ENCODE assay signal across 9 mouse cellular contexts in genomic region chr12:64817056-64817810, GRCm38 (mm10).
DNase-seq lines count a peak whose midpoint lies in the region; ATAC-seq and TF ChIP-seq lines count a peak whose summit lies in the region.
"Had no signal": no experiment of that assay in that cellular context is flagged by ENCODE, and none has a peak within 500 bp of the region (broad histone marks: within the 10 kb centered on the region; RNA-seq: fewer than 3 reads in every experiment).

No protein-coding gene starts in this region.

- no peaks in the 10 kb centered on the region for H3K36me3 ChIP-seq in heart, embryonic 12.5 days
- H3K36me3 ChIP-seq: liver, embryonic 15.5 days had no signal

- peak; percentile 94 for DNase-seq in heart, adult 11 months
- DNase-seq in ovary, postnatal 36 days (ENCODE audit: low spot score) = peak; percentile 38
- no peak for DNase-seq in ovary, postnatal 10 days (ENCODE audit: low spot score)
- peak; percentile 18 for DNase-seq in forelimb bud, embryonic 11.5 days (ENCODE audit: low read depth, low spot score)
- no peak for DNase-seq in spleen, postnatal 10 days (ENCODE audit: low spot score in 2 of 2)
- no peak for DNase-seq in lung, adult 2 months

- no peak for TF ChIP-seq CTCF in lung, adult 2 months (IDR thresholded peaks at IDR 0.05; ENCODE audit: insufficient read depth, low read length)

- no peak for TF ChIP-seq POLR2A in lung, adult 2 months (IDR thresholded peaks at IDR 0.05; ENCODE audit: borderline replicate concordance, extremely low read depth, low read depth, low read length)

- no peak overlapping the region for H3K27ac ChIP-seq in heart, embryonic 12.5 days (ENCODE audit: poor library complexity, severe bottlenecking)
- H3K27ac ChIP-seq: liver, embryonic 15.5 days had no signal

- no peak overlapping the region for H3K4me2 ChIP-seq in heart, embryonic 12.5 days
- H3K4me2 ChIP-seq: liver, embryonic 15.5 days had no signal

- no peaks in the 10 kb centered on the region for H3K27me3 ChIP-seq in heart, embryonic 12.5 days (replicated peaks)
- H3K27me3 ChIP-seq: liver, embryonic 15.5 days had no signal

- H3K9me3 ChIP-seq in heart, embryonic 12.5 days (replicated peaks) = no peaks in the 10 kb centered on the region
- H3K9me3 ChIP-seq: liver, embryonic 15.5 days had no signal

- no peak for ATAC-seq in heart, embryonic 12.5 days (ENCODE audit: insufficient number of reproducible peaks, low FRiP score)
- ATAC-seq in megakaryocyte progenitor cell, adult 5-6 weeks (replicated peaks; ENCODE audit: poor library complexity) = 0 out of 2 replicates have a peak, but pooled peaks have one; percentile 52

- WGBS in heart, embryonic 12.5 days = 42% methylated on average over 9 of the region's 9 CpGs
- WGBS in lung, adult 2 months = 47% methylated on average over 9 of the region's 9 CpGs

- H3K9ac ChIP-seq in heart, embryonic 12.5 days = no peak overlapping the region
- H3K9ac ChIP-seq: liver, embryonic 15.5 days had no signal

- 0 out of 2 replicates have a peak, but pooled peaks cover 3% of the 10 kb centered on the region for H3K4me1 ChIP-seq in heart, embryonic 12.5 days (replicated peaks)
- no peaks in the 10 kb centered on the region for H3K4me1 ChIP-seq in lung, adult 2 months (ENCODE audit: control insufficient read depth, insufficient read depth, low read length)
- H3K4me1 ChIP-seq: liver, embryonic 15.5 days had no signal

- no peak overlapping the region for H3K4me3 ChIP-seq in heart, embryonic 12.5 days
- no peak overlapping the region for H3K4me3 ChIP-seq in lung, adult 2 months (replicated peaks; ENCODE audit: extremely low read depth, low read depth, low read length)
- H3K4me3 ChIP-seq: liver, embryonic 15.5 days had no signal

Comparison
In these comparisons a context has a peak if more than half of its experiments do, and no peak if none do; other contexts are left out.
1. DNase-seq: peak in heart, adult 11 months (single experiment), ovary, postnatal 36 days (single experiment) and forelimb bud, embryonic 11.5 days (single experiment); none in ovary, postnatal 10 days (single experiment), spleen, postnatal 10 days (0 of 2) and lung, adult 2 months (single experiment).